Mouse (Mus musculus) ES-E14 (cell line): Measurements from ENCODE around the gene Tcte2. TPM values are rescaled to one million over a fixed set of nuclear protein-coding genes. Genes with fewer than 3 reads are reported as not detected.

ENCODE experiments used
- DNase-seq: peaks from one replicate; pipeline ENCODE4 v3.0.0-alpha.2; 2013; ENCODE audit warnings: low read depth, low spot score
- H3K27ac ChIP-seq: 2 replicates; pipeline ENCODE4 v1.5.1; 2012; ENCODE audit warnings: low read depth, mild to moderate bottlenecking, low read length, moderate library complexity, mixed read lengths; ENCODE audit not compliant: poor library complexity, insufficient read depth, severe bottlenecking
- H3K36me3 ChIP-seq: 2 replicates; pipeline ENCODE4 v1.6.1; 2012; ENCODE audit warnings: mild to moderate bottlenecking, low read length, moderate library complexity, mixed read lengths; ENCODE audit not compliant: control insufficient read depth, poor library complexity, insufficient read depth, severe bottlenecking
- H3K4me1 ChIP-seq, 2 experiments: fragments of 150-350 bp in 1 of 2; sonication (generic) in 1 of 2; 2 replicates each; pipeline ENCODE4 v1.6.1; 2012; ENCODE audit warnings: low read length in 2 of 2, mild to moderate bottlenecking in 1 of 2, mixed read lengths in 1 of 2; ENCODE audit not compliant: control insufficient read depth in 2 of 2, insufficient read depth in 2 of 2, poor library complexity in 1 of 2
- H3K4me3 ChIP-seq, 2 experiments: fragments of 150-350 bp in 1 of 2; sonication (generic) in 1 of 2; 2 replicates each; pipeline ENCODE4 v1.5.1; 2012; ENCODE audit warnings: low read length in 2 of 2, low read depth in 1 of 2, mild to moderate bottlenecking in 1 of 2, mixed read lengths in 1 of 2; ENCODE audit not compliant: insufficient read depth in 1 of 2, poor library complexity in 1 of 2, severe bottlenecking in 1 of 2
- H3K9ac ChIP-seq: 2 replicates; pipeline ENCODE4 v1.6.1; 2012; ENCODE audit warnings: low read depth, mild to moderate bottlenecking, low read length, mixed read lengths; ENCODE audit not compliant: poor library complexity, insufficient read depth, severe bottlenecking
- H3K9me3 ChIP-seq: fragments of 150-350 bp; sonication (generic); 2 replicates; pipeline ENCODE4 v1.6.1; 2012; ENCODE audit warnings: low read depth, mild to moderate bottlenecking, low read length; ENCODE audit not compliant: control insufficient read depth, insufficient read depth
- CHD2 ChIP-seq: IDR thresholded peaks from 2 replicates; pipeline ENCODE4 v1.6.1; 2014; ENCODE audit warnings: mild to moderate bottlenecking, low read depth, low read length, inconsistent platforms
- HCFC1 ChIP-seq: IDR thresholded peaks from 2 replicates; pipeline ENCODE4 v1.6.1; 2012; ENCODE audit warnings: low read length, inconsistent platforms, borderline replicate concordance; ENCODE audit not compliant: insufficient read depth
- MAFK ChIP-seq: IDR thresholded peaks from 2 replicates; pipeline ENCODE4 v1.6.1; 2014; ENCODE audit warnings: mild to moderate bottlenecking, low read depth, low read length, inconsistent platforms; ENCODE audit not compliant: insufficient read depth
- ZC3H11A ChIP-seq: IDR thresholded peaks from 2 replicates; pipeline ENCODE4 v1.6.1; 2012; ENCODE audit warnings: low read depth, mild to moderate bottlenecking, inconsistent platforms, low read length, borderline replicate concordance
- ZNF384 ChIP-seq: IDR thresholded peaks from 2 replicates; pipeline ENCODE4 v1.6.1; 2012; ENCODE audit warnings: low read depth, low read length, inconsistent platforms
- in situ Hi-C, 2 experiments: fragments of 600-800 bp; cut with MboI; formaldehyde crosslinking; loops; one replicate each; pipeline ENCODE4 v1.15.1; 2025; ENCODE audit warnings: low sequenced_read_pairs in 2 of 2, inconsistent platforms in 1 of 2; ENCODE audit not compliant: unreplicated experiment in 2 of 2
- total RNA-seq: library from RNA; depleted of rRNA; stranded (reverse); fragments of 300-350 nt; gene quantifications from 2 replicates; pipeline ENCODE4 v1.2.3, GENCODE M21; 2012

Gene Tcte2
- total RNA-seq, 1 experiment: 3.3 TPM

GRCm38 (mm10) chr17:13694181-13694580, 67.4 kb downstream of the Tcte2 start:
- DNase-seq: no peak
- H3K9ac ChIP-seq: no peak overlapping the region
- H3K36me3 ChIP-seq: no peaks in the 10 kb centered on the region
- TF ChIP-seq ZC3H11A: no peak
- TF ChIP-seq HCFC1: no peak
- no peak for TF ChIP-seq MAFK
- H3K4me3 ChIP-seq: no peak overlapping the region
- H3K9me3 ChIP-seq: no peaks in the 10 kb centered on the region
- H3K27ac ChIP-seq: no peak overlapping the region
- peaks cover 0 to under 1% of the 10 kb centered on the region in 2 experiments; a peak in 1 of 4 replicates for H3K4me1 ChIP-seq
- in situ Hi-C loops: no loop called here

- in situ Hi-C loops: no loop called here
- Histone ChIP-seq H3K9ac (no peak overlapping the region), H3K9me3 (no peaks in the 10 kb centered on the region), H3K4me3 (no peak overlapping the region), H3K4me1 (peaks cover 4 to 10% of the 10 kb centered on the region in 2 experiments; a peak in 3 of 4 replicates), H3K27ac (no peak overlapping the region), H3K36me3 (no peaks in the 10 kb centered on the region)
- DNase-seq: no peak
- no peak for TF ChIP-seq CHD2
- no peak for TF ChIP-seq ZC3H11A
- no peak for TF ChIP-seq MAFK
- TF ChIP-seq ZNF384: no peak
- no peak for TF ChIP-seq HCFC1
These were observed 74.0 kb downstream of the Tcte2 start for GRCm38 (mm10) chr17:13687656-13688055.

DNA sequence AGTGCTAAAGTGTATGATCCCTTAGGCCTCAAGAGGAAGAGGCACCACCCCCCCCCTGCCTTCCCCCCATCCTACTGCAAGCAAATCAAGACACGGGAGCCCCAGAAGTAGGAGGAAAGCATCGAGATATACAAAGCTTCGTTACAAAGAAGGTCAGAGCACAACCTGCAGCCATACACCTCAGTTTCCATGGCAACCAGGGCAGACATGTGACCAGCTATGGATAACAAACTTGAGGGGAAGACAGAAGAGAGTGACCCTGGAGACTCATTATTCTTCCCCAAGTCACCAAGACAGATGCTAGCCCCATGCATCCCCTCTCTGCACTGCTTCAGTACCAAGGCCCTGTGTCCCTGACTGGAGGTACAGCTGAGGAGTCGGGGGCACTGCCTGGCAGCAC, 74.5 kb downstream of the Tcte2 start:
- Histone ChIP-seq H3K9ac (no peak overlapping the region), H3K27ac (no peak overlapping the region), H3K4me3 (no peak overlapping the region), H3K36me3 (no peaks in the 10 kb centered on the region), H3K4me1 (peaks cover 4 to 10% of the 10 kb centered on the region in 2 experiments; a peak in 3 of 4 replicates), H3K9me3 (no peaks in the 10 kb centered on the region)
- in situ Hi-C loops: no loop called here
- TF ChIP-seq HCFC1 (no peak), MAFK (no peak), ZC3H11A (no peak), ZNF384 (no peak), CHD2 (no peak)
- DNase-seq: no peak

DNA sequence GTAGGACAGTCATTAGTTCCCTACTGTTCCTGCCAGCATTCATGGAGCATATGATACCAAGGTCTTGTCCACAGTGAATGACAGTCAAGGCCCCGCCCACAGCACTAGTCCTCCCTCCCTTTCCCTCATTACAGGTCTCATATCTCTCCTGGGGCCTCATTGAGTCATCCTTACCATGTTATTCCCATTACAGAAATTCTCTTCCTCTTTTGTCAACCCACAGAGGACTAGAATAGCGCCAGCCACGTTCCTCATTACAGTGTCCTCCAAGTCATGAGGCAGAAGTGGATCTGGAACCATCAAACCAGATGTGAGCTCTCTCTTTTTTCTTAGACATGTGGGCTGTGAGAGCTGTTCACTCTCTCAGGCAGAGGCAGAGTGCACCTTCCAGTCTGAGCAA, 76.0 kb downstream of the Tcte2 start:
- H3K36me3 ChIP-seq: no peaks in the 10 kb centered on the region
- H3K4me1 ChIP-seq: peaks cover 6 to 10% of the 10 kb centered on the region in 2 experiments; a peak in 3 of 4 replicates
- H3K4me3 ChIP-seq: no peak overlapping the region
- in situ Hi-C loops: no loop called here
- TF ChIP-seq HCFC1: no peak
- no peak for TF ChIP-seq CHD2
- no peak for TF ChIP-seq MAFK
- TF ChIP-seq ZNF384: no peak
- no peak for TF ChIP-seq ZC3H11A
- no peaks in the 10 kb centered on the region for H3K9me3 ChIP-seq
- H3K27ac ChIP-seq: no peak overlapping the region
- H3K9ac ChIP-seq: no peak overlapping the region
- DNase-seq: no peak

GRCm38 (mm10) chr17:13684256-13684655, 77.4 kb downstream of the Tcte2 start:
- Histone ChIP-seq H3K36me3 (peaks cover 4% of the 10 kb centered on the region; the same call in 1 of the 2 replicates), H3K4me1 (peaks cover 10% of the 10 kb centered on the region in 2 experiments), H3K4me3 (peak overlapping the region in 1 of 2 experiments; percentile 91; a peak in 3 of 4 replicates), H3K9ac (peak overlapping the region; percentile 24; the same call in 1 of the 2 replicates), H3K27ac (peak overlapping the region; percentile 93), H3K9me3 (no peaks in the 10 kb centered on the region)
- DNase-seq: no peak
- in situ Hi-C loops: no loop called here
- TF ChIP-seq ZNF384 (no peak), HCFC1 (no peak), ZC3H11A (no peak), MAFK (no peak), CHD2 (no peak)
